Mouse (Mus musculus): ENCODE measurements around the gene Batf3.

DNA sequence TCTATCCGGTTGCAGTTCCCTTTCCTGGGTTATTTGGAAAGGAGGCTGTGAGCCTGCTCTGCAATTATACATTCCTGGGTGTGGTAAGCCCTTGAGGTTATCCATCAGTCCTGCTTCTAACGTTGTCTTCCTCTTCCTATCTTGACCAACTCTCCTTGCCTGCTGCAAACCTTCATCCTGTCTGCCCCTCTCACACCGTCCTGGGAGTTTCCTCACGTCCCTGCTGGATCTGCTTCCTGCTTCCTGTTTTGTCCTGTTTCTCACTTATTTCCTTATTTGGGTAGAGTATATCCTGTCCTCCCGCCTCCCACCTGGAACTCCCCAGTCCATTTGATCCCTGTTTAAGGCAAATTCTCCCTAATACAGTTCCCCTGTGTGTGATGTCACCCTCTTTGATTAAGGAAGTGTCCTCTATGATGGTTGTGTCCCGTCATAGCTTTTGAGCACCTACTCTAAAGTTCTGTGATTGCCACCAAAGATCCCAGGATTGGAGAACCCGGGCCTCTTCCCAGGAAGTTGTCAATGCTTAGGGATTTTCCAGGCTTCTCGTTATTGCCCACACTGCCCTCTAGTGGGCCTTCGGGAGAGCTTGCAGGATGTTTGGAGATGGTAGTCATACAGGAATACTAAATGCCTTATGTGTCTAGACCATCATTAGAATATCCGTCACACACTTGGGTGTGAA, 22.3 kb upstream of the Batf3 start:
- peak; percentile 78 for TF ChIP-seq CTCF (IDR thresholded peaks at IDR 0.05; ENCODE audit: low read depth)
- TF ChIP-seq EP300 (IDR thresholded peaks at IDR 0.05; ENCODE audit: low read depth), result no peak

All from liver, postnatal 0 days (tissue).